Mouse (Mus musculus) heart, embryonic 12.5 days (tissue): ENCODE measurements around the gene Umodl1. TPM values are rescaled to one million over a fixed set of nuclear protein-coding genes. Genes with fewer than 3 reads are reported as not detected.

Experiments used
- ATAC-seq: fragments of 200-750 bp; cut with Nextera tagmentation; 2 replicates; pipeline ENCODE4 v1.8.0; 2017; ENCODE audit warnings: moderate TSS enrichment, moderate library complexity; ENCODE audit not compliant: insufficient number of reproducible peaks, low FRiP score
- H3K27ac ChIP-seq: fragments of 300-500 bp; sonication (generic); 2 replicates; pipeline ENCODE4 v1.5.1; 2016; ENCODE audit warnings: mild to moderate bottlenecking, moderate library complexity; ENCODE audit not compliant: poor library complexity, severe bottlenecking
- H3K27me3 ChIP-seq: fragments of 300-500 bp; sonication (generic); replicated peaks from 2 replicates; pipeline ENCODE4 v1.6.1; 2016; ENCODE audit warnings: mild to moderate bottlenecking, moderate library complexity
- H3K36me3 ChIP-seq: fragments of 300-500 bp; sonication (generic); 2 replicates; pipeline ENCODE4 v1.6.1; 2016; ENCODE audit warnings: mild to moderate bottlenecking, moderate library complexity
- H3K4me1 ChIP-seq: fragments of 300-500 bp; sonication (generic); replicated peaks from 2 replicates; pipeline ENCODE4 v1.6.1; 2016; ENCODE audit warnings: mild to moderate bottlenecking
- H3K4me2 ChIP-seq: fragments of 300-500 bp; sonication (generic); 2 replicates; pipeline ENCODE4 v1.6.1; 2016; ENCODE audit warnings: mild to moderate bottlenecking, moderate library complexity
- H3K4me3 ChIP-seq: fragments of 300-500 bp; sonication (generic); 2 replicates; pipeline ENCODE4 v1.5.1; 2016; ENCODE audit warnings: mild to moderate bottlenecking
- H3K9ac ChIP-seq: fragments of 300-500 bp; sonication (generic); 2 replicates; pipeline ENCODE4 v1.6.1; 2016; ENCODE audit warnings: mild to moderate bottlenecking, moderate library complexity
- H3K9me3 ChIP-seq: fragments of 300-500 bp; sonication (generic); replicated peaks from 2 replicates; pipeline ENCODE4 v1.6.1; 2016; ENCODE audit warnings: mild to moderate bottlenecking, moderate library complexity
- WGBS: fragments of 180-500 bp; shearing (Covaris S2); methylation state at CpG from one replicate; pipeline ENCODE4 v1.1.7; 2016; 5-methylcytosine and 5-hydroxymethylcytosine counted together
- polyA plus RNA-seq: library from polyadenylated mRNA; unstranded; fragments of >200 nt; fragmentation: Nextera tagmentation; extraction: Ambion mirVana; gene quantifications from 2 replicates; pipeline ENCODE4 v1.2.1, GENCODE M21; 2016

Gene Umodl1
- polyA plus RNA-seq, 1 experiment from 2014 or later = not detected

DNA sequence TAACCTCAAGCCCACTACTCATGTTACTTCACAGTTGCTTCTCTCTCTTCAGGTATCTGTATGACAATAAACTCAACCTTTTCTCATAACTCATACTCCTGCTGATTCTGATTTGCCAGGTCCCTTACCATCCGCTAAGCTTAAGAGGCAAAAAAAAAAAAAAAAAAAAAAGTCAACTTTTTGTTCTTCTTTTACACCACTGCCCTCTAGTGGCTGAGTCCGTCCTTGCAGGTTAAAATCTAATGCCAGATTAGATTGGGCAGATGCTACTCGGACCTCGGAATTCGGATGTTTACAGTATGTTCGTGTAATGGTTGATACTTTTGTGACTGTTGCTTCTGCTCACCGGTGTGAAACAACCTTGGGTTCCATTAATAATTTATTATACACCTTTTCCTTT is 3.7 kb upstream of the Umodl1 start:
- H3K9me3 ChIP-seq = no peaks in the 10 kb centered on the region
- no peaks in the 10 kb centered on the region for H3K36me3 ChIP-seq
- ATAC-seq = no peak
- peaks cover 11% of the 10 kb centered on the region for H3K27me3 ChIP-seq
- H3K4me1 ChIP-seq = no peaks in the 10 kb centered on the region
- no peak overlapping the region for H3K9ac ChIP-seq
- H3K4me3 ChIP-seq = no peak overlapping the region
- no peak overlapping the region for H3K4me2 ChIP-seq
- no peak overlapping the region for H3K27ac ChIP-seq
- WGBS = 11% methylated on average over 7 of the region's 7 CpGs

- Histone ChIP-seq H3K27ac (no peak overlapping the region), H3K9ac (no peak overlapping the region), H3K9me3 (no peaks in the 10 kb centered on the region), H3K27me3 (peaks cover 11% of the 10 kb centered on the region; the same call in 1 of the 2 replicates), H3K4me1 (no peaks in the 10 kb centered on the region), H3K4me2 (no peak overlapping the region), H3K36me3 (no peaks in the 10 kb centered on the region), H3K4me3 (no peak overlapping the region)
- WGBS = 63% methylated on average over 8 of the region's 8 CpGs
- no peak for ATAC-seq
These were observed 2.8 kb upstream of the Umodl1 start for GRCm38 (mm10) chr17:30951600-30951999.

- ATAC-seq = no peak
- WGBS = 43% methylated on average over 7 of the region's 7 CpGs
- H3K4me3 ChIP-seq = no peak overlapping the region
- no peaks in the 10 kb centered on the region for H3K4me1 ChIP-seq
- H3K27me3 ChIP-seq = no peaks in the 10 kb centered on the region
- H3K9ac ChIP-seq = no peak overlapping the region
- H3K9me3 ChIP-seq = peaks cover 3% of the 10 kb centered on the region; the same call in 1 of the 2 replicates
- H3K27ac ChIP-seq = no peak overlapping the region
- no peaks in the 10 kb centered on the region for H3K36me3 ChIP-seq
- no peak overlapping the region for H3K4me2 ChIP-seq
These were observed 7.6 kb downstream of the Umodl1 start for GRCm38 (mm10) chr17:30961936-30962592.

DNA sequence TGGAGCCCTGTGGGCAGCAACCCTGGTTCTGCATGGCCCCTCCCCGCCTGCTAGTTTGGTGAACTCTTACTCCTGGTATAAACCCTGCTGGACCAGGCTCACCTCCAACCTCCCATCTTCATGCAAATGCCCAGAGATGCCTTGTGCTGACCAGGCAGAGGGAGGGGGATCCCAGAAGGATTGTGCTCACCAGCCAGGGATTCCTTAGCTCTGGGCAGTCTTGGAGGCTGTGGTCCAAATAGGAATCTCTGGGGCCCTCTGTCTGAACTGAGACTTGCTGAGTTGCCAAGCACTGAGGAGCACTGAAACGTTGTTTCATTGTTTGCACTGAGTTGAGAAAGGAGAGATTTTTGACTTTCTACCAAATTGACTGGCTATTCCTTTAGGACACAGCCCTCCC is 8.4 kb downstream of the Umodl1 start:
- Histone ChIP-seq H3K9ac (no peak overlapping the region), H3K27ac (no peak overlapping the region), H3K9me3 (peaks cover 3% of the 10 kb centered on the region; the same call in 1 of the 2 replicates), H3K36me3 (no peaks in the 10 kb centered on the region), H3K4me3 (no peak overlapping the region), H3K4me1 (no peaks in the 10 kb centered on the region), H3K4me2 (no peak overlapping the region), H3K27me3 (no peaks in the 10 kb centered on the region)
- no peak for ATAC-seq
- 43% methylated on average over 2 of the region's 2 CpGs for WGBS

DNA sequence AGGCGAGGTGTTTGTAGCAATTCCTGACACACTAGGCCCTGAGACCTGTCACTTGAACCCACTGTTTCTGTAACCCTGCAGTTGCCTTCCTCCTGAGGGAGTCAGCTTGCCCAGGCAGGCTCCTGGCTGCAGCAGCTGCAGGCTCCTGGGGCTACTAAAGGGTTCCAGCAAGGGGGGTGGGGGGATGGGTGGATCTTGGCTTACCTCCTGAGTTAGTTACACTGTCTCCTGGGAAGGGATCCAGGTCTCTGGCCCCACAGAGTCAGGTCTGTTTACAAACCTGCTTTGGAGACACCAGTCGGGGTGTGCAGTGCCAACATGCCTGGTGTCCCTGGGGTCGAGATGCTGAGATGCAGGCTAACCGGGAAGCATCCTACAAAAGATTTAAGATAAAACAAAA is 15.5 kb downstream of the Umodl1 start:
- ATAC-seq = no peak
- no peak overlapping the region for H3K4me3 ChIP-seq
- H3K36me3 ChIP-seq = no peaks in the 10 kb centered on the region
- WGBS = 57% methylated on average over 4 of the region's 4 CpGs
- H3K9me3 ChIP-seq = peaks cover 3% of the 10 kb centered on the region; the same call in 1 of the 2 replicates
- peaks cover 16% of the 10 kb centered on the region for H3K4me1 ChIP-seq
- H3K27me3 ChIP-seq = no peaks in the 10 kb centered on the region
- no peak overlapping the region for H3K4me2 ChIP-seq
- no peak overlapping the region for H3K27ac ChIP-seq
- no peak overlapping the region for H3K9ac ChIP-seq

DNA sequence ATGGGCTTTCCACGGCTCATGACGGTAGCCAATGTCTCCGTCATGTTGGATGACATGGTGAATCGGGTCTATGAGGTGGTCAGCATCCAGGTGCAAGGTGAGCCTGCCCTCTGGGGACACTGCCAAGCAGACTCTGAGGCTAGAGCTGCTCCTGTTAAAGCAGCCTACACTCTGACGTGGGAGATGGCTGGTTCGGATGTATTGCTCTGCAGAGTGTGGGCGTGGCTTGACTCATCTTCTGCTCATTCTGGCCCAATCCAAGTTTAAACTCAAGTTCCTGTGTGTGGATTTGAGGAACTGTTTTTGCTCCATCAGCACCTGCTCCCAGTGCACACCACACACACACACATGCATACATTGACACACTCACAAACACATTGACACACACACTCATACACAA is 17.4 kb downstream of the Umodl1 start:
- Histone ChIP-seq H3K27ac (no peak overlapping the region), H3K4me3 (no peak overlapping the region), H3K4me1 (peaks cover 16% of the 10 kb centered on the region), H3K4me2 (no peak overlapping the region), H3K27me3 (no peaks in the 10 kb centered on the region), H3K9me3 (peaks cover 3% of the 10 kb centered on the region; the same call in 1 of the 2 replicates), H3K36me3 (no peaks in the 10 kb centered on the region), H3K9ac (no peak overlapping the region)
- ATAC-seq = no peak
- 80% methylated on average over 7 of the region's 7 CpGs for WGBS

GRCm38 (mm10) chr17:30973332-30973731 is 18.9 kb downstream of the Umodl1 start:
- ATAC-seq = peak; percentile 33; the same call in 1 of the 2 replicates
- Histone ChIP-seq H3K4me1 (peaks cover 16% of the 10 kb centered on the region), H3K27me3 (no peaks in the 10 kb centered on the region), H3K4me3 (no peak overlapping the region), H3K9ac (no peak overlapping the region), H3K9me3 (peaks cover 3% of the 10 kb centered on the region; the same call in 1 of the 2 replicates), H3K36me3 (no peaks in the 10 kb centered on the region), H3K27ac (no peak overlapping the region), H3K4me2 (no peak overlapping the region)
- WGBS = 50% methylated on average over 6 of the region's 6 CpGs

- H3K9me3 ChIP-seq = no peaks in the 10 kb centered on the region
- no peak overlapping the region for H3K9ac ChIP-seq
- H3K27ac ChIP-seq = no peak overlapping the region
- H3K36me3 ChIP-seq = no peaks in the 10 kb centered on the region
- ATAC-seq = no peak
- H3K4me2 ChIP-seq = no peak overlapping the region
- no peak overlapping the region for H3K4me3 ChIP-seq
- WGBS = 46% methylated on average over 2 of the region's 2 CpGs
- no peaks in the 10 kb centered on the region for H3K27me3 ChIP-seq
- peaks cover 9% of the 10 kb centered on the region; the same call in 1 of the 2 replicates for H3K4me1 ChIP-seq
These were observed 22.9 kb downstream of the Umodl1 start for GRCm38 (mm10) chr17:30977290-30977689.

DNA sequence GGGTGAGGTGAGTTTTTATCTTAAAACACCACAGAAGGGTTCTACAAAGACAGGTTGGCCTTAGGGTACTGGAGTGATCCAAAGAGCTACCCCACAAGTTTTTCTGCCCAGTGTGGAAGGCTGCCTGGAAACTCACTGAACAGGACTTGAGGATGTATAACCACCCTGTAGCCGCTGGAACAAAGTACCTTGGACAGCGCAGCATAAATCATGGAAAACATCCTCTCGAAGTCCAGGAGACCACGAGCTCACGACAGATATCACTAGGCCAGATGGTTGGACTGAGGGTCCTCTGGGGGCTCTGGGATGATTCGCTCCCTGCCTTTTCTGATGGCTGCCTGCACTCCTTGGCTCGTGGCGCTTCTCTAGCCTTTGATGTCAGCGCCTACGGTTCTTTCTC is 24.1 kb downstream of the Umodl1 start:
- Histone ChIP-seq H3K27me3 (peaks cover 5% of the 10 kb centered on the region; the same call in 1 of the 2 replicates), H3K4me3 (no peak overlapping the region), H3K9ac (no peak overlapping the region), H3K27ac (no peak overlapping the region), H3K9me3 (no peaks in the 10 kb centered on the region), H3K4me1 (peaks cover 8% of the 10 kb centered on the region; the same call in 1 of the 2 replicates), H3K4me2 (no peak overlapping the region), H3K36me3 (no peaks in the 10 kb centered on the region)
- WGBS = 56% methylated on average over 10 of the region's 10 CpGs
- ATAC-seq = no peak

- H3K9me3 ChIP-seq = no peaks in the 10 kb centered on the region
- no peak overlapping the region for H3K4me2 ChIP-seq
- H3K36me3 ChIP-seq = no peaks in the 10 kb centered on the region
- WGBS = 53% methylated on average over 4 of the region's 4 CpGs
- peaks cover 13% of the 10 kb centered on the region for H3K27me3 ChIP-seq
- no peaks in the 10 kb centered on the region for H3K4me1 ChIP-seq
- no peak overlapping the region for H3K27ac ChIP-seq
- no peak overlapping the region for H3K9ac ChIP-seq
- no peak overlapping the region for H3K4me3 ChIP-seq
- no peak for ATAC-seq
These were observed 29.1 kb downstream of the Umodl1 start for GRCm38 (mm10) chr17:30983521-30983920.

GRCm38 (mm10) chr17:30990254-30990653 is 35.8 kb downstream of the Umodl1 start:
- no peaks in the 10 kb centered on the region for H3K9me3 ChIP-seq
- H3K4me1 ChIP-seq = no peaks in the 10 kb centered on the region
- no peak overlapping the region for H3K4me3 ChIP-seq
- 60% methylated on average over 10 of the region's 10 CpGs for WGBS
- H3K27ac ChIP-seq = no peak overlapping the region
- H3K4me2 ChIP-seq = no peak overlapping the region
- H3K9ac ChIP-seq = no peak overlapping the region
- no peaks in the 10 kb centered on the region for H3K36me3 ChIP-seq
- H3K27me3 ChIP-seq = peaks cover 13% of the 10 kb centered on the region
- no peak for ATAC-seq

GRCm38 (mm10) chr17:30996296-30996695 is 41.9 kb downstream of the Umodl1 start:
- no peak for ATAC-seq
- Histone ChIP-seq H3K27ac (no peak overlapping the region), H3K9me3 (no peaks in the 10 kb centered on the region), H3K27me3 (peaks cover 5% of the 10 kb centered on the region; the same call in 1 of the 2 replicates), H3K4me1 (no peaks in the 10 kb centered on the region), H3K36me3 (no peaks in the 10 kb centered on the region), H3K4me2 (no peak overlapping the region), H3K4me3 (no peak overlapping the region), H3K9ac (no peak overlapping the region)
- WGBS = 72% methylated on average over 5 of the region's 5 CpGs
